Mouse (Mus musculus) forebrain, embryonic 12.5 days (tissue): ENCODE measurements at regions not wholly inside any gene's neighbourhood (a gene's known extent, or its start where the extent isn't known, plus 50 kb on each side); places are given as distances from the start of the nearest gene placed in this dataset.

Experiments
- ATAC-seq: fragments of 200-750 bp; cut with Nextera tagmentation; 2 replicates; pipeline ENCODE4 v1.8.0; 2017; ENCODE audit warnings: moderate TSS enrichment; ENCODE audit not compliant: low FRiP score
- H3K27ac ChIP-seq: fragments of 300-500 bp; sonication (generic); 2 replicates; pipeline ENCODE4 v1.5.1; 2016; ENCODE audit warnings: mild to moderate bottlenecking
- H3K27me3 ChIP-seq: fragments of 300-500 bp; sonication (generic); 2 replicates; pipeline ENCODE4 v1.6.1; 2016; ENCODE audit warnings: mild to moderate bottlenecking
- H3K36me3 ChIP-seq: fragments of 300-500 bp; sonication (generic); replicated peaks from 2 replicates; pipeline ENCODE4 v1.6.1; 2016; ENCODE audit warnings: mild to moderate bottlenecking
- H3K4me1 ChIP-seq: fragments of 300-500 bp; sonication (generic); 2 replicates; pipeline ENCODE4 v1.6.1; 2016
- H3K4me2 ChIP-seq: fragments of 300-500 bp; sonication (generic); 2 replicates; pipeline ENCODE4 v1.6.1; 2016; ENCODE audit warnings: mild to moderate bottlenecking, moderate library complexity
- H3K4me3 ChIP-seq: fragments of 300-500 bp; sonication (generic); replicated peaks from 2 replicates; pipeline ENCODE4 v1.5.1; 2016; ENCODE audit warnings: mild to moderate bottlenecking
- H3K9ac ChIP-seq: fragments of 300-500 bp; sonication (generic); 2 replicates; pipeline ENCODE4 v1.6.1; 2016; ENCODE audit warnings: mild to moderate bottlenecking
- H3K9me3 ChIP-seq: fragments of 300-500 bp; sonication (generic); 2 replicates; pipeline ENCODE4 v1.6.1; 2016
- WGBS: fragments of 180-500 bp; shearing (Covaris S2); methylation state at CpG from one replicate; pipeline ENCODE4 v1.1.7; 2016; 5-methylcytosine and 5-hydroxymethylcytosine counted together

GRCm38 (mm10) chr4:51748404-51749064, 532.1 kb downstream of the Cylc2 start:
- 20% methylated on average over 2 of the region's 2 CpGs for WGBS
- Histone ChIP-seq H3K9me3 (no peaks in the 10 kb centered on the region), H3K36me3 (no peaks in the 10 kb centered on the region), H3K4me2 (no peak overlapping the region), H3K27me3 (no peaks in the 10 kb centered on the region), H3K4me1 (no peaks in the 10 kb centered on the region), H3K9ac (no peak overlapping the region), H3K27ac (no peak overlapping the region), H3K4me3 (no peak overlapping the region)
- ATAC-seq: no peak

- no peak overlapping the region for H3K4me2 ChIP-seq
- H3K27ac ChIP-seq: no peak overlapping the region
- H3K36me3 ChIP-seq: no peaks in the 10 kb centered on the region
- no peak overlapping the region for H3K4me3 ChIP-seq
- no peaks in the 10 kb centered on the region for H3K4me1 ChIP-seq
- no peak overlapping the region for H3K9ac ChIP-seq
- H3K9me3 ChIP-seq: no peaks in the 10 kb centered on the region
- 26% methylated on average over 3 of the region's 3 CpGs for WGBS
- peak; percentile 70; the same call in 1 of the 2 replicates for ATAC-seq
- H3K27me3 ChIP-seq: no peaks in the 10 kb centered on the region
Observed at GRCm38 (mm10) chr4:51749153-51749552, 532.7 kb downstream of the Cylc2 start.
